Mouse (Mus musculus) erythroblast, embryonic 14.5 days (primary cell): ENCODE data around the gene Fbxl17.

Source experiments
- GATA1 ChIP-seq: IDR thresholded peaks from 2 replicates; pipeline ENCODE4 v1.6.1; 2012; ENCODE audit warnings: low read length, inconsistent platforms, mixed read lengths
- TAL1 ChIP-seq: IDR thresholded peaks from 3 replicates; pipeline ENCODE4 v1.6.1; 2012; ENCODE audit warnings: low read length, inconsistent platforms, mixed read lengths

GRCm38 (mm10) chr17:63195496-63195895 is 304.3 kb downstream of the Fbxl17 start:
- TF ChIP-seq GATA1 (no peak), TAL1 (no peak)
